8 mouse cellular contexts compared by ENCODE assay signal in the genomic region with DNA sequence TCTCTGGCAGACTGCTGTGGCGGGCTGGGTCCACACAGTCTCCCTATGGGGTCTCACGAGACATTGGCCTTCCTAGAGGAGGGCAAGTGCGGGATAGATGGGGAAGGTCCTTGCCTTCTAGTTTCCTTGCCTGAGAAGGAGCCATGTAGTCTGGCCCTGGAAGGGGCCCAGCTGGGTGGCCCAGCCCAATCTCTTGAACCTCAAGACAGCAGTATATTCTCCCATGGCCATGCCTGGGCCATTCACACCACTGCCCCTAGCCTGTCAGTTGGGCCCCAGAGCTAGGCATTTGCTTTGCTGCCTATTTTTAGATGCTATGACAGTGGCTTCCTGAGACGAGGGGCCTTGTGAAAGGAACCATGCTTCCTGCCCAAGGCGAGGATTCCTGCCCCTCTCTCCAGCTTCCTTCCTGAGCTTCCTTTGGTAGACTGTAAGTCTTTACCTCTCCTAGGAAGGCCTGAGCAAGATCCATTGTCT. TPM values are rescaled to one million over a fixed set of nuclear protein-coding genes. Genes with fewer than 3 reads are reported as not detected.
DNase-seq lines count a peak whose midpoint lies in the region; ATAC-seq and TF ChIP-seq lines count a peak whose summit lies in the region.

No protein-coding gene starts in this region.

- ATAC-seq in CD4-positive, CD25-positive, alpha-beta regulatory T cell, adult 4 months: no peak

- H3K4me2 ChIP-seq in CH12.LX (ENCODE audit: insufficient read depth, low read depth, poor library complexity, severe bottlenecking): peak overlapping the region; percentile 32; the same call in 1 of the 2 replicates

- TF ChIP-seq CTCF in cerebellum, adult 2 months (IDR thresholded peaks at IDR 0.05; ENCODE audit: borderline replicate concordance, insufficient read depth, low read depth, low read length): no peak
- no peak for TF ChIP-seq CTCF in CH12.LX (conservative IDR thresholded peaks at IDR 0.05 in 1 of 2, IDR thresholded peaks at IDR 0.05 in 1 of 2; ENCODE audit: low read depth in 2 of 2, low read length in 2 of 2)

- TF ChIP-seq RAD21 in CH12.LX (IDR thresholded peaks at IDR 0.05; ENCODE audit: low read depth, low read length): no peak

- no peaks in the 10 kb centered on the region for H3K9me3 ChIP-seq in CH12.LX (replicated peaks; ENCODE audit: low read length)

- peaks cover 58% of the 10 kb centered on the region for H3K4me1 ChIP-seq in cerebellum, adult 2 months (ENCODE audit: control insufficient read depth, insufficient read depth, low read length)
- H3K4me1 ChIP-seq in CH12.LX (ENCODE audit: control insufficient read depth in 1 of 2, insufficient read depth in 2 of 2): peaks cover 37 to 69% of the 10 kb centered on the region in 2 experiments

- TF ChIP-seq POLR2A in cerebellum, adult 2 months (IDR thresholded peaks at IDR 0.05; ENCODE audit: borderline replicate concordance, insufficient read depth, low read length): no peak
- TF ChIP-seq POLR2A in CH12.LX (IDR thresholded peaks at IDR 0.05; ENCODE audit: low read depth, low read length): no peak

- intact Hi-C loops in heart, postnatal 10 days (cut with DNase I): no loop called here

- peaks cover 85% of the 10 kb centered on the region for H3K79me2 ChIP-seq in CH12.LX (replicated peaks; ENCODE audit: control insufficient read depth, extremely low read depth, insufficient read depth, poor library complexity, severe bottlenecking)

- no peak for DNase-seq in cerebellum, adult 2 months
- no peak for DNase-seq in cerebellum, adult 18-20 months
- DNase-seq in CH12.LX (ENCODE audit: extremely low read depth): no peak
- DNase-seq in heart, postnatal 10 days: peak; percentile 64 to 73
- peak; percentile 38 for DNase-seq in liver
- no peak for DNase-seq in T-cell, adult 2 months (ENCODE audit: low spot score)
- DNase-seq in ovary, postnatal 14 days (ENCODE audit: low spot score): no peak

- no peak overlapping the region for H3K4me3 ChIP-seq in cerebellum, adult 2 months (replicated peaks; ENCODE audit: insufficient read depth, low read depth, low read length)
- no peak overlapping the region for H3K4me3 ChIP-seq in CH12.LX (replicated peaks in 1 of 3; ENCODE audit: low read depth in 2 of 3, low read length in 2 of 3, poor library complexity in 1 of 3)

- in situ Hi-C loops in CH12.LX (cut with MboI; ENCODE audit: low pct_ligation_motif_present, low pct_unique_long_range_greater_than_20kb, low sequenced_read_pairs): no loop called here

- TF ChIP-seq EP300 in CH12.LX (IDR thresholded peaks at IDR 0.05; ENCODE audit: low read length): no peak

- H3K27ac ChIP-seq in cerebellum, adult 2 months (ENCODE audit: insufficient read depth, low read length): 0 out of 2 replicates have a peak overlapping the region, but pooled peaks have one; percentile 2
- H3K27ac ChIP-seq in CH12.LX (ENCODE audit: insufficient read depth, low read depth): peak overlapping the region; percentile 40

- WGBS in cerebellum, adult 2 months: 68% methylated on average over 5 of the region's 5 CpGs

- peaks cover 49 to 94% of the 10 kb centered on the region in 2 experiments for H3K36me3 ChIP-seq in CH12.LX (replicated peaks in 1 of 2; ENCODE audit: control insufficient read depth in 1 of 2, insufficient read depth in 1 of 2, low read length in 1 of 2)

- no peak overlapping the region; the same call in 1 of the 2 replicates for H3K9ac ChIP-seq in CH12.LX (ENCODE audit: insufficient read depth, low read depth)

- dilution Hi-C loops in CH12.LX (cut with MboI; ENCODE audit: extremely low pct_ligation_motif_present, extremely low pct_unique_long_range_greater_than_20kb, low sequenced_read_pairs): no loop called here

- H3K27me3 ChIP-seq in cerebellum, adult 2 months (ENCODE audit: control insufficient read depth, insufficient read depth, low read length): no peaks in the 10 kb centered on the region
- H3K27me3 ChIP-seq in CH12.LX (replicated peaks): no peaks in the 10 kb centered on the region

TF ChIP-seq in CH12.LX, 34 proteins besides CTCF, POLR2A, EP300 and RAD21:
- TF ChIP-seq JUND (conservative IDR thresholded peaks at IDR 0.05; ENCODE audit: low read depth, low read length) (no peak), ZNF384 (IDR thresholded peaks at IDR 0.05; ENCODE audit: low read depth, low read length) (no peak), MEF2A (IDR thresholded peaks at IDR 0.05; ENCODE audit: borderline replicate concordance, low read depth, low read length) (peak; percentile 14; the same call in 1 of the 2 replicates)

RNA-seq across cellular contexts. Expression of a gene that starts 5.7 kb away (rescaled TPM):
- polyA plus RNA-seq in cerebellum, adult 2 months (2012; rRNA removed): 841 and 916 TPM in 2 replicates
- total RNA-seq in CH12.LX (2012; rRNA removed): 275 and 327 TPM in 2 replicates
- 334 and 352 TPM in 2 replicates for total RNA-seq in CH12.LX (2014; rRNA removed)
- 318 and 325 TPM in 2 replicates for polyA plus RNA-seq in CH12.LX (2012; ENCODE audit: insufficient read length, low read depth)
- 100 to 1,000 TPM; 630 to 639 TPM for total RNA-seq in heart, postnatal 10 days (2021)
- 100 to 1,000 TPM; 290 to 354 TPM for polyA plus RNA-seq in CD4-positive, CD25-positive, alpha-beta regulatory T cell, adult 4 months (2017; shearing (Covaris generic))

RNA-seq across cellular contexts. Expression of a gene that starts 10.8 kb away (rescaled TPM):
- 101 and 106 TPM in 2 replicates for polyA plus RNA-seq in cerebellum, adult 2 months (2012; rRNA removed)
- total RNA-seq in CH12.LX (2012; rRNA removed): 49.8 and 58.7 TPM in 2 replicates
- total RNA-seq in CH12.LX (2014; rRNA removed): 47.3 and 55.1 TPM in 2 replicates
- 44.1 and 49.6 TPM in 2 replicates for polyA plus RNA-seq in CH12.LX (2012; ENCODE audit: insufficient read length, low read depth)
- 10 to 100 TPM; 24.9 to 26.3 TPM for total RNA-seq in heart, postnatal 10 days (2021)
- polyA plus RNA-seq in CD4-positive, CD25-positive, alpha-beta regulatory T cell, adult 4 months (2017; shearing (Covaris generic)): 10 to 100 TPM; 34.8 to 52.8 TPM

RNA-seq across cellular contexts. Expression of a gene that starts 36.2 kb away (rescaled TPM):
- polyA plus RNA-seq in cerebellum, adult 2 months (2012; rRNA removed): 0.10 and 0.13 TPM in 2 replicates
- total RNA-seq in CH12.LX (2012; rRNA removed) (1.3 and 1.5 TPM in 2 replicates), CH12.LX (2014; rRNA removed) (1.1 and 1.4 TPM in 2 replicates)
- 1.7 and 3.0 TPM in 2 replicates for polyA plus RNA-seq in CH12.LX (2012; ENCODE audit: insufficient read length, low read depth)
- under 1 TPM; 0.43 to 0.62 TPM for total RNA-seq in heart, postnatal 10 days (2021)
- polyA plus RNA-seq in CD4-positive, CD25-positive, alpha-beta regulatory T cell, adult 4 months (2017; shearing (Covaris generic)): not detected

RNA-seq across cellular contexts. Expression of a gene that starts 47.9 kb away (rescaled TPM):
- polyA plus RNA-seq in cerebellum, adult 2 months (2012; rRNA removed): 0.54 and 1.6 TPM in 2 replicates
- total RNA-seq in CH12.LX (2012; rRNA removed) (not detected in 2 replicates), CH12.LX (2014; rRNA removed) (not detected in 2 replicates)
- polyA plus RNA-seq in CH12.LX (2012; ENCODE audit: insufficient read length, low read depth): not detected in 2 replicates
- 10 to 100 TPM; 40.9 to 42.0 TPM for total RNA-seq in heart, postnatal 10 days (2021)
- polyA plus RNA-seq in CD4-positive, CD25-positive, alpha-beta regulatory T cell, adult 4 months (2017; shearing (Covaris generic)): not detected

RNA-seq across cellular contexts. Expression of a gene that starts 53.4 kb away (rescaled TPM):
- 0.25 and 0.32 TPM in 2 replicates for polyA plus RNA-seq in cerebellum, adult 2 months (2012; rRNA removed)
- total RNA-seq in CH12.LX (2012; rRNA removed) (27.2 and 28.2 TPM in 2 replicates), CH12.LX (2014; rRNA removed) (34.5 and 40.5 TPM in 2 replicates)
- polyA plus RNA-seq in CH12.LX (2012; ENCODE audit: insufficient read length, low read depth): 28.6 and 29.9 TPM in 2 replicates
- total RNA-seq in heart, postnatal 10 days (2021): 1 to 10 TPM in 1 of 2 experiments, under 1 TPM in 1; 0.81 to 1.2 TPM
- 100 to 1,000 TPM; 672 to 754 TPM for polyA plus RNA-seq in CD4-positive, CD25-positive, alpha-beta regulatory T cell, adult 4 months (2017; shearing (Covaris generic))

Comparison
In these comparisons a context has a peak if more than half of its experiments do, and no peak if none do; other contexts are left out.
1. DNase-seq: peak in heart, postnatal 10 days (2 of 2) and liver (single experiment); none in cerebellum, adult 2 months (0 of 2), cerebellum, adult 18-20 months (0 of 2), CH12.LX (single experiment), T-cell, adult 2 months (single experiment) and ovary, postnatal 14 days (single experiment).